In genomic region chr6:128143390-128144020, GRCm38 (mm10) we compare ENCODE assay signal across 8 mouse cellular contexts. TPM values are rescaled to one million over a fixed set of nuclear protein-coding genes. Genes with fewer than 3 reads are reported as not detected.
A peak's percentile ranks its signal among the peaks of the same experiment; 100 is the strongest.
DNase-seq lines count a peak whose midpoint lies in the region; ATAC-seq and TF ChIP-seq lines count a peak whose summit lies in the region.

Tspan9 (minus strand) TSS chr6:128143594.

- peak within 1 kb of the TSS; percentile 65 for H3K9ac ChIP-seq in hindbrain, postnatal 0 days (replicated peaks; ENCODE audit: low read length)

- intact Hi-C loops in left cerebral cortex, postnatal 14 days (cut with DNase I) = loop anchor here (2.0 to 10.0 kb wide), 3 partner anchors 46 to 599 kb away; no protein-coding TSS in a partner anchor

- H3K4me2 ChIP-seq in hindbrain, postnatal 0 days (ENCODE audit: low read depth, low read length) = peak within 1 kb of the TSS; percentile 94

- H3K27me3 ChIP-seq in hindbrain, postnatal 0 days (ENCODE audit: insufficient read depth, low read length) = no peaks in the 10 kb centered on the region

- TF ChIP-seq CTCF in hindbrain, postnatal 0 days (IDR thresholded peaks at IDR 0.05; ENCODE audit: low read depth) = peak; percentile 23; the same call in 1 of the 2 replicates

- peak; percentile 52 to 60 for DNase-seq in cerebellum, postnatal 14 days
- peak; percentile 80 for DNase-seq in gastrocnemius, postnatal 10 days
- peak; percentile 70 for DNase-seq in hindbrain, postnatal 0 days (ENCODE audit: low spot score)
- DNase-seq in left cerebral cortex, postnatal 14 days (ENCODE audit: low spot score in 2 of 2) = no peak
- DNase-seq in right cerebral cortex, postnatal 25 days = peak; percentile 65

- under 1% methylated on average over 51 of the region's 56 CpGs for WGBS in hindbrain, postnatal 0 days

- H3K4me1 ChIP-seq in hindbrain, postnatal 0 days (ENCODE audit: insufficient read depth, low read length) = 0 out of 2 replicates have a peak, but pooled peaks cover 3% of the 10 kb centered on the region

- no peaks in the 10 kb centered on the region for H3K9me3 ChIP-seq in hindbrain, postnatal 0 days (ENCODE audit: low read length)

- H3K36me3 ChIP-seq in hindbrain, postnatal 0 days (ENCODE audit: insufficient read depth, low read length) = no peaks in the 10 kb centered on the region

- peak; percentile 40 for ATAC-seq in activated CD4-positive, CD25-positive, alpha-beta regulatory T cell, adult 4 months
- ATAC-seq in hindbrain, postnatal 0 days = peak; percentile 71
- ATAC-seq in megakaryocyte progenitor cell, adult 5-6 weeks (replicated peaks; ENCODE audit: poor library complexity) = peak; percentile 81
- ATAC-seq in inflammation-experienced regulatory T-cells, adult 6 months = no peak

- peak within 1 kb of the TSS; percentile 67 for H3K4me3 ChIP-seq in hindbrain, postnatal 0 days (ENCODE audit: low read length)

- peak within 1 kb of the TSS; percentile 64 for H3K27ac ChIP-seq in hindbrain, postnatal 0 days

RNA-seq across cellular contexts. Expression of gene Tspan9, which starts in this region (rescaled TPM):
- under 1 TPM; 0.08 to 0.23 TPM for polyA plus RNA-seq in activated CD4-positive, CD25-positive, alpha-beta regulatory T cell, adult 4 months (2017; shearing (Covaris generic))
- total RNA-seq in gastrocnemius, postnatal 10 days (2021) = 100 to 1,000 TPM; 109 to 119 TPM
- 177 and 266 TPM in 2 replicates for total RNA-seq in hindbrain, postnatal 0 days (2014; rRNA removed)
- polyA plus RNA-seq in hindbrain, postnatal 0 days (2015; fragmentation: Nextera tagmentation; extraction: Ambion mirVana) = 70.1 and 73.8 TPM in 2 replicates
- 10 to 100 TPM; 71.3 to 77.5 TPM for total RNA-seq in left cerebral cortex, postnatal 14 days (2021)
- total RNA-seq in megakaryocyte progenitor cell, adult 5-6 weeks (2015) = 0.71 and 2.7 TPM in 2 replicates
- 2.8 and 4.4 TPM in 2 replicates for total RNA-seq in megakaryocyte progenitor cell, adult 5-6 weeks (2017)
- 1 to 10 TPM in 1 of 3 experiments, under 1 TPM in 1, not detected in 1; 0.36 to 1.3 TPM for polyA plus RNA-seq in inflammation-experienced regulatory T-cells, adult 6 months (2017; shearing (Covaris generic))

Comparison
In these comparisons a context has a peak if more than half of its experiments do, and no peak if none do; other contexts are left out.
1. RNA of gene Tspan9 (total RNA-seq): 177 to 266 TPM in hindbrain, postnatal 0 days, 109 to 119 TPM in gastrocnemius, postnatal 10 days and 71.3 to 77.5 TPM in left cerebral cortex, postnatal 14 days; 0.71 to 4.4 TPM in megakaryocyte progenitor cell, adult 5-6 weeks; every median in the first group is over 10 times any median in the second.
2. RNA of gene Tspan9 (polyA plus RNA-seq): 70.1 to 73.8 TPM in hindbrain, postnatal 0 days; 0.36 to 1.3 TPM in inflammation-experienced regulatory T-cells, adult 6 months and 0.08 to 0.23 TPM in activated CD4-positive, CD25-positive, alpha-beta regulatory T cell, adult 4 months; every median in the first group is over 10 times any median in the second.
3. Peak in ATAC-seq in activated CD4-positive, CD25-positive, alpha-beta regulatory T cell, adult 4 months; RNA of the gene not detected or under 1 TPM.
4. DNase-seq: peak in cerebellum, postnatal 14 days (2 of 2), gastrocnemius, postnatal 10 days (single experiment), hindbrain, postnatal 0 days (single experiment) and right cerebral cortex, postnatal 25 days (single experiment); none in left cerebral cortex, postnatal 14 days (0 of 2).